Mouse (Mus musculus) neural tube, embryonic 13.5 days (tissue): ENCODE data around the gene Tgfa. TPM values are rescaled to one million over a fixed set of nuclear protein-coding genes. Genes with fewer than 3 reads are reported as not detected.

ENCODE experiments used
- ATAC-seq: fragments of 200-750 bp; cut with Nextera tagmentation; 2 replicates; pipeline ENCODE4 v1.8.0; 2017; ENCODE audit warnings: low read depth, mild to moderate bottlenecking, moderate TSS enrichment, moderate library complexity
- H3K27ac ChIP-seq: fragments of 300-500 bp; sonication (generic); replicated peaks from 2 replicates; pipeline ENCODE4 v1.5.1; 2015; ENCODE audit warnings: moderate library complexity, mild to moderate bottlenecking, inconsistent platforms
- H3K27me3 ChIP-seq: fragments of 300-500 bp; sonication (generic); 2 replicates; pipeline ENCODE4 v1.6.1; 2015; ENCODE audit warnings: mild to moderate bottlenecking, inconsistent platforms
- H3K36me3 ChIP-seq: fragments of 300-500 bp; sonication (generic); 2 replicates; pipeline ENCODE4 v1.6.1; 2015; ENCODE audit warnings: mild to moderate bottlenecking, inconsistent platforms
- H3K4me1 ChIP-seq: fragments of 300-500 bp; sonication (generic); replicated peaks from 2 replicates; pipeline ENCODE4 v1.6.1; 2015; ENCODE audit warnings: inconsistent platforms
- H3K4me2 ChIP-seq: fragments of 300-500 bp; sonication (generic); 2 replicates; pipeline ENCODE4 v1.6.1; 2015; ENCODE audit warnings: inconsistent platforms, mild to moderate bottlenecking, moderate library complexity
- H3K4me3 ChIP-seq: fragments of 300-500 bp; sonication (generic); 2 replicates; pipeline ENCODE4 v1.5.1; 2015; ENCODE audit warnings: mild to moderate bottlenecking, inconsistent platforms
- H3K9ac ChIP-seq: fragments of 300-500 bp; sonication (generic); 2 replicates; pipeline ENCODE4 v1.6.1; 2015; ENCODE audit warnings: moderate library complexity, mild to moderate bottlenecking, inconsistent platforms
- H3K9me3 ChIP-seq: fragments of 300-500 bp; sonication (generic); 2 replicates; pipeline ENCODE4 v1.6.1; 2016; ENCODE audit warnings: inconsistent platforms
- WGBS: fragments of 180-500 bp; shearing (Covaris S2); methylation state at CpG from one replicate; pipeline ENCODE4 v1.1.7; 2015; 5-methylcytosine and 5-hydroxymethylcytosine counted together
- polyA plus RNA-seq: library from polyadenylated mRNA; unstranded; fragments of >200 nt; fragmentation: Nextera tagmentation; extraction: Ambion mirVana; gene quantifications from 2 replicates; pipeline ENCODE4 v1.2.1, GENCODE M21; 2015

Gene Tgfa
- polyA plus RNA-seq, 1 experiment from 2014 or later = 9.7 TPM

- H3K9ac ChIP-seq = no peak overlapping the region
- no peak overlapping the region for H3K4me3 ChIP-seq
- H3K4me1 ChIP-seq = no peaks in the 10 kb centered on the region
- ATAC-seq = no peak
- no peaks in the 10 kb centered on the region for H3K27me3 ChIP-seq
- peaks cover 5% of the 10 kb centered on the region; the same call in 1 of the 2 replicates for H3K9me3 ChIP-seq
- no peaks in the 10 kb centered on the region for H3K36me3 ChIP-seq
- WGBS = 84% methylated on average over 9 of the region's 9 CpGs
- H3K27ac ChIP-seq = no peak overlapping the region
- H3K4me2 ChIP-seq = no peak overlapping the region
Measured at GRCm38 (mm10) chr6:86322991-86323390, 128.0 kb downstream of the Tgfa start.

- H3K36me3 ChIP-seq = no peaks in the 10 kb centered on the region
- H3K4me2 ChIP-seq = no peak overlapping the region
- no peak for ATAC-seq
- peaks cover 5% of the 10 kb centered on the region; the same call in 1 of the 2 replicates for H3K9me3 ChIP-seq
- H3K27me3 ChIP-seq = no peaks in the 10 kb centered on the region
- 85% methylated on average over 3 of the region's 3 CpGs for WGBS
- H3K27ac ChIP-seq = no peak overlapping the region
- H3K9ac ChIP-seq = no peak overlapping the region
- no peak overlapping the region for H3K4me3 ChIP-seq
- H3K4me1 ChIP-seq = no peaks in the 10 kb centered on the region
Measured at GRCm38 (mm10) chr6:86324400-86324799, 129.4 kb downstream of the Tgfa start.

Other genes starting within 250 kb of the Tgfa start
- 53.0 and 57.4 TPM in 2 replicates for gene Dusp11, start 233.6 kb upstream of the Tgfa start, polyA plus RNA-seq
- gene Figla, start 179.1 kb upstream of the Tgfa start, polyA plus RNA-seq = not detected in 2 replicates
- 137 and 148 TPM in 2 replicates for gene Add2, start 166.5 kb upstream of the Tgfa start, polyA plus RNA-seq
- 113 and 119 TPM in 2 replicates for gene Fam136a, start 170.4 kb downstream of the Tgfa start, polyA plus RNA-seq
- gene Snrpg, start 176.1 kb downstream of the Tgfa start, polyA plus RNA-seq = 397 and 429 TPM in 2 replicates
- 107 and 113 TPM in 2 replicates for gene Pcyox1, start 201.9 kb downstream of the Tgfa start, polyA plus RNA-seq
- 326 and 340 TPM in 2 replicates for gene Tia1, start 209.0 kb downstream of the Tgfa start, polyA plus RNA-seq
- gene Gm44790, start 231.4 kb downstream of the Tgfa start, polyA plus RNA-seq = 0.50 and 0.63 TPM in 2 replicates
- gene C87436, start 243.2 kb downstream of the Tgfa start, polyA plus RNA-seq = 22.0 and 22.4 TPM in 2 replicates